Mouse (Mus musculus) activated CD4-positive, CD25-positive, alpha-beta regulatory T cell, adult 9 weeks (primary cell): ENCODE results near the gene Faap24. TPM values are rescaled to one million over a fixed set of nuclear protein-coding genes. Genes with fewer than 3 reads are reported as not detected.

Experiments
- polyA plus RNA-seq: library from polyadenylated mRNA; unstranded; fragments of 100-300 nt; shearing (Covaris generic); gene quantifications from one replicate; pipeline ENCODE4 v1.2.1, GENCODE M21; 2017

Gene Faap24
- polyA plus RNA-seq: 32.4 TPM

GRCm38 (mm10) chr7:35396542-35397168 lies at the start of gene Faap24, which contains the start of gene Cep89:
Gene Faap24, minus strand, starts transcription at chr7:35396836.
Gene Cep89, plus strand, starts transcription at chr7:35397035.

Other genes with a start within 250 kb of the Faap24 start
- gene Slc7a10, start 210.5 kb downstream of the Faap24 start, polyA plus RNA-seq: 13.5 TPM
- gene Lrp3, start 181.3 kb downstream of the Faap24 start, polyA plus RNA-seq: 2.6 TPM
- 21.9 TPM for gene Gpatch1, start 78.4 kb downstream of the Faap24 start, polyA plus RNA-seq
- 0.12 TPM for gene Rhpn2, start 62.7 kb downstream of the Faap24 start, polyA plus RNA-seq
- 15.5 TPM for gene Cep89, start 199 bp upstream of the Faap24 start, polyA plus RNA-seq
- not detected for gene Slc7a9, start 52.0 kb upstream of the Faap24 start, polyA plus RNA-seq
- gene Tdrd12, start 140.9 kb upstream of the Faap24 start, polyA plus RNA-seq: not detected
- gene Nudt19, start 159.5 kb upstream of the Faap24 start, polyA plus RNA-seq: 56.6 TPM
- gene Rgs9bp, start 188.7 kb upstream of the Faap24 start, polyA plus RNA-seq: not detected
- 73.5 TPM for gene Ankrd27, start 189.4 kb upstream of the Faap24 start, polyA plus RNA-seq